Mouse (Mus musculus) liver, postnatal 0 days (tissue): Measurements from ENCODE around the gene Tnk2.

ENCODE experiments used
- CTCF ChIP-seq: sonication (generic); IDR thresholded peaks from 2 replicates; pipeline ENCODE4 v1.5.1; 2016; ENCODE audit warnings: antibody characterized with exemption, low read depth
- EP300 ChIP-seq: IDR thresholded peaks from 2 replicates; pipeline ENCODE4 v1.6.1; 2016; ENCODE audit warnings: antibody characterized with exemption, low read depth, mild to moderate bottlenecking

- TF ChIP-seq CTCF (no peak), EP300 (no peak)
Observed at GRCm38 (mm10) chr16:32644069-32644800, 561 bp downstream of the Tnk2 start.
